Mouse (Mus musculus) liver, embryonic 13.5 days (tissue): ENCODE measurements around the gene Zgpat. TPM values are rescaled to one million over a fixed set of nuclear protein-coding genes. Genes with fewer than 3 reads are reported as not detected.
A peak's percentile ranks its signal among the peaks of the same experiment; 100 is the strongest.

Experiments used
- ATAC-seq: fragments of 200-750 bp; cut with Nextera tagmentation; 2 replicates; pipeline ENCODE4 v1.8.0; 2017; ENCODE audit warnings: low read depth, mild to moderate bottlenecking, moderate number of reproducible peaks, moderate library complexity
- DNase-seq: peaks from one replicate; pipeline ENCODE4 v3.0.0; 2022
- H3K27ac ChIP-seq: fragments of 300-500 bp; sonication (generic); 2 replicates; pipeline ENCODE4 v1.5.1; 2015; ENCODE audit warnings: moderate library complexity, mild to moderate bottlenecking, inconsistent platforms
- H3K27me3 ChIP-seq: fragments of 300-500 bp; sonication (generic); 2 replicates; pipeline ENCODE4 v1.6.1; 2015; ENCODE audit warnings: mild to moderate bottlenecking, inconsistent platforms
- H3K36me3 ChIP-seq: fragments of 300-500 bp; sonication (generic); 2 replicates; pipeline ENCODE4 v1.6.1; 2015; ENCODE audit warnings: mild to moderate bottlenecking, inconsistent platforms
- H3K4me1 ChIP-seq: fragments of 300-500 bp; sonication (generic); replicated peaks from 2 replicates; pipeline ENCODE4 v1.6.1; 2015; ENCODE audit warnings: inconsistent platforms
- H3K4me2 ChIP-seq: fragments of 300-500 bp; sonication (generic); 2 replicates; pipeline ENCODE4 v1.6.1; 2015; ENCODE audit warnings: inconsistent platforms, mild to moderate bottlenecking, moderate library complexity
- H3K4me3 ChIP-seq: fragments of 300-500 bp; sonication (generic); replicated peaks from 2 replicates; pipeline ENCODE4 v1.5.1; 2015; ENCODE audit warnings: mild to moderate bottlenecking, inconsistent platforms
- H3K9ac ChIP-seq: fragments of 300-500 bp; sonication (generic); 2 replicates; pipeline ENCODE4 v1.6.1; 2015; ENCODE audit warnings: mild to moderate bottlenecking, inconsistent platforms
- H3K9me3 ChIP-seq: fragments of 300-500 bp; sonication (generic); replicated peaks from 2 replicates; pipeline ENCODE4 v1.6.1; 2016; ENCODE audit warnings: inconsistent platforms
- WGBS: fragments of 180-500 bp; shearing (Covaris S2); methylation state at CpG from one replicate; pipeline ENCODE4 v1.1.7; 2015; ENCODE audit not compliant: insufficient replicate concordance; 5-methylcytosine and 5-hydroxymethylcytosine counted together
- polyA plus RNA-seq: library from polyadenylated mRNA; unstranded; fragments of >200 nt; fragmentation: Nextera tagmentation; extraction: Ambion mirVana; gene quantifications from 2 replicates; pipeline ENCODE4 v1.2.1, GENCODE M21; 2015

Gene Zgpat
- polyA plus RNA-seq, 1 experiment from 2014 or later = 12.3 TPM

- WGBS = 44% methylated on average over 4 of the region's 4 CpGs
- H3K9ac ChIP-seq = no peak overlapping the region
- H3K4me3 ChIP-seq = no peak overlapping the region
- no peak overlapping the region for H3K4me2 ChIP-seq
- peaks cover 39% of the 10 kb centered on the region for H3K36me3 ChIP-seq
- H3K27ac ChIP-seq = no peak overlapping the region
- peaks cover 28% of the 10 kb centered on the region for H3K4me1 ChIP-seq
- H3K27me3 ChIP-seq = no peaks in the 10 kb centered on the region
- DNase-seq (peak; percentile 56), ATAC-seq (peak; percentile 65)
- no peaks in the 10 kb centered on the region for H3K9me3 ChIP-seq
Measured at GRCm38 (mm10) chr2:181410760-181411473, 46.2 kb downstream of the Zgpat start.

- WGBS = 69% methylated on average over 2 of the region's 2 CpGs
- peaks cover 26% of the 10 kb centered on the region for H3K36me3 ChIP-seq
- no peaks in the 10 kb centered on the region for H3K27me3 ChIP-seq
- no peak overlapping the region for H3K4me2 ChIP-seq
- H3K9ac ChIP-seq = no peak overlapping the region
- H3K4me1 ChIP-seq = peaks cover 48% of the 10 kb centered on the region
- no peak overlapping the region for H3K4me3 ChIP-seq
- no peak for DNase-seq
- no peaks in the 10 kb centered on the region for H3K9me3 ChIP-seq
- no peak for ATAC-seq
- H3K27ac ChIP-seq = no peak overlapping the region
Measured at GRCm38 (mm10) chr2:181413141-181413540, 48.4 kb downstream of the Zgpat start.

- H3K9me3 ChIP-seq = no peaks in the 10 kb centered on the region
- H3K4me3 ChIP-seq = no peak overlapping the region
- H3K4me1 ChIP-seq = peaks cover 65% of the 10 kb centered on the region
- DNase-seq (no peak), ATAC-seq (no peak)
- H3K27ac ChIP-seq = peak overlapping the region; percentile 20
- 59% methylated on average over 3 of the region's 3 CpGs for WGBS
- H3K9ac ChIP-seq = no peak overlapping the region
- H3K4me2 ChIP-seq = no peak overlapping the region
- H3K36me3 ChIP-seq = peaks cover 11% of the 10 kb centered on the region
- no peaks in the 10 kb centered on the region for H3K27me3 ChIP-seq
Measured at GRCm38 (mm10) chr2:181415945-181416344, 51.2 kb downstream of the Zgpat start.

GRCm38 (mm10) chr2:181419359-181419758, 54.6 kb downstream of the Zgpat start:
- 12% methylated on average over 7 of the region's 7 CpGs for WGBS
- no peak overlapping the region for H3K4me3 ChIP-seq
- peak overlapping the region; percentile 80 for H3K27ac ChIP-seq
- no peak overlapping the region for H3K9ac ChIP-seq
- ATAC-seq (peak; percentile 88), DNase-seq (peak; percentile 67)
- H3K4me2 ChIP-seq = peak overlapping the region; percentile 49
- H3K9me3 ChIP-seq = no peaks in the 10 kb centered on the region
- no peaks in the 10 kb centered on the region for H3K27me3 ChIP-seq
- peaks cover 87% of the 10 kb centered on the region for H3K4me1 ChIP-seq
- H3K36me3 ChIP-seq = peaks cover 25% of the 10 kb centered on the region

- no peaks in the 10 kb centered on the region for H3K27me3 ChIP-seq
- H3K9ac ChIP-seq = peak overlapping the region; percentile 34; the same call in 1 of the 2 replicates
- H3K4me2 ChIP-seq = peak overlapping the region; percentile 49
- peak overlapping the region; percentile 80 for H3K27ac ChIP-seq
- DNase-seq (peak; percentile 40), ATAC-seq (peak; percentile 19; the same call in 1 of the 2 replicates)
- peaks cover 97% of the 10 kb centered on the region for H3K4me1 ChIP-seq
- no peaks in the 10 kb centered on the region for H3K9me3 ChIP-seq
- H3K36me3 ChIP-seq = peaks cover 25% of the 10 kb centered on the region
- H3K4me3 ChIP-seq = 0 out of 2 replicates have a peak overlapping the region, but pooled peaks have one; percentile 0
- WGBS = 10% methylated on average over 4 of the region's 4 CpGs
Measured at GRCm38 (mm10) chr2:181420426-181420825, 55.7 kb downstream of the Zgpat start.

- Histone ChIP-seq H3K36me3 (peaks cover 25% of the 10 kb centered on the region), H3K4me1 (peaks cover 98% of the 10 kb centered on the region), H3K27me3 (no peaks in the 10 kb centered on the region), H3K27ac (peak overlapping the region; percentile 80), H3K9ac (peak overlapping the region; percentile 43; the same call in 1 of the 2 replicates), H3K9me3 (no peaks in the 10 kb centered on the region), H3K4me2 (peak overlapping the region; percentile 49), H3K4me3 (no peak overlapping the region)
- WGBS = 27% methylated on average over 4 of the region's 4 CpGs
- peak; percentile 68 for DNase-seq
- ATAC-seq = peak; percentile 83
Measured at GRCm38 (mm10) chr2:181420903-181421638, 56.3 kb downstream of the Zgpat start.

GRCm38 (mm10) chr2:181423834-181424233, 59.1 kb downstream of the Zgpat start:
- ATAC-seq = no peak

More at GRCm38 (mm10) chr2:181423834-181424233, 59.1 kb downstream of the Zgpat start:
- 88% methylated on average over 9 of the region's 9 CpGs for WGBS
- Histone ChIP-seq H3K36me3 (peaks cover 25% of the 10 kb centered on the region), H3K9ac (no peak overlapping the region), H3K4me2 (no peak overlapping the region), H3K9me3 (no peaks in the 10 kb centered on the region), H3K27me3 (no peaks in the 10 kb centered on the region), H3K4me1 (peaks cover 77% of the 10 kb centered on the region), H3K4me3 (no peak overlapping the region), H3K27ac (no peak overlapping the region)
- DNase-seq = no peak

Other genes starting within 250 kb of the Zgpat start
- gene Kcnq2, start 229.6 kb upstream of the Zgpat start, polyA plus RNA-seq = 0.16 and 0.20 TPM in 2 replicates
- not detected in 2 replicates for gene Eef1a2, start 207.9 kb upstream of the Zgpat start, polyA plus RNA-seq
- gene Ppdpf, start 177.7 kb upstream of the Zgpat start, polyA plus RNA-seq = 92.8 and 101 TPM in 2 replicates
- gene Ptk6, start 162.1 kb upstream of the Zgpat start, polyA plus RNA-seq = 0.02 and 0.03 TPM in 2 replicates
- 0.08 and 0.12 TPM in 2 replicates for gene Srms, start 151.7 kb upstream of the Zgpat start, polyA plus RNA-seq
- gene Fndc11, start 144.9 kb upstream of the Zgpat start, polyA plus RNA-seq = 0.15 TPM in 1 of 2 replicates, not detected in the other
- gene Helz2, start 122.9 kb upstream of the Zgpat start, polyA plus RNA-seq = 1.3 and 1.5 TPM in 2 replicates
- 8.1 and 9.3 TPM in 2 replicates for gene Gmeb2, start 76.9 kb upstream of the Zgpat start, polyA plus RNA-seq
- 0.60 and 0.91 TPM in 2 replicates for gene Stmn3, start 50.4 kb upstream of the Zgpat start, polyA plus RNA-seq
- 24.5 and 26.2 TPM in 2 replicates for gene Rtel1, start 45.2 kb upstream of the Zgpat start, polyA plus RNA-seq
- gene Arfrp1, start 476 bp downstream of the Zgpat start, polyA plus RNA-seq = 26.6 and 27.8 TPM in 2 replicates
- 5.1 and 6.0 TPM in 2 replicates for gene Lime1, start 15.2 kb downstream of the Zgpat start, polyA plus RNA-seq
- gene Zbtb46, start 94.5 kb downstream of the Zgpat start, polyA plus RNA-seq = 10.2 and 10.7 TPM in 2 replicates
- gene Abhd16b, start 128.3 kb downstream of the Zgpat start, polyA plus RNA-seq = 0.06 TPM in 2 replicates
- gene Tpd52l2, start 132.2 kb downstream of the Zgpat start, polyA plus RNA-seq = 83.0 and 87.8 TPM in 2 replicates
- gene Dnajc5, start 155.6 kb downstream of the Zgpat start, polyA plus RNA-seq = 29.6 and 35.7 TPM in 2 replicates
- 19.8 and 22.1 TPM in 2 replicates for gene Uckl1, start 220.0 kb downstream of the Zgpat start, polyA plus RNA-seq
- 33.6 and 37.3 TPM in 2 replicates for gene Prpf6, start 226.9 kb downstream of the Zgpat start, polyA plus RNA-seq
- 8.4 and 9.0 TPM in 2 replicates for gene Zfp512b, start 227.9 kb downstream of the Zgpat start, polyA plus RNA-seq
- gene Samd10, start 234.3 kb downstream of the Zgpat start, polyA plus RNA-seq = 2.2 and 2.4 TPM in 2 replicates